Mouse (Mus musculus) erythroblast, embryonic 14.5 days (primary cell): ENCODE data around the gene Hivep2. TPM values are rescaled to one million over a fixed set of nuclear protein-coding genes. Genes with fewer than 3 reads are reported as not detected.

ENCODE experiments used
- H3K27me3 ChIP-seq: 2 replicates; pipeline ENCODE4 v1.6.1; 2012; ENCODE audit warnings: inconsistent platforms; ENCODE audit not compliant: control insufficient read depth
- H3K36me3 ChIP-seq: 2 replicates; pipeline ENCODE4 v1.6.1; 2012; ENCODE audit warnings: mild to moderate bottlenecking, inconsistent platforms; ENCODE audit not compliant: control insufficient read depth
- H3K4me1 ChIP-seq: 2 replicates; pipeline ENCODE4 v1.6.1; 2012; ENCODE audit warnings: inconsistent platforms; ENCODE audit not compliant: control insufficient read depth
- H3K4me3 ChIP-seq: replicated peaks from 2 replicates; pipeline ENCODE3; 2012; ENCODE audit warnings: moderate library complexity, mild to moderate bottlenecking, inconsistent platforms
- H3K9me3 ChIP-seq: 2 replicates; pipeline ENCODE4 v1.6.1; 2012; ENCODE audit warnings: low read length, inconsistent platforms, mixed read lengths; ENCODE audit not compliant: control insufficient read depth
- GATA1 ChIP-seq: IDR thresholded peaks from 2 replicates; pipeline ENCODE4 v1.6.1; 2012; ENCODE audit warnings: low read length, inconsistent platforms, mixed read lengths
- TAL1 ChIP-seq: IDR thresholded peaks from 3 replicates; pipeline ENCODE4 v1.6.1; 2012; ENCODE audit warnings: low read length, inconsistent platforms, mixed read lengths
- polyA plus RNA-seq: library from polyadenylated mRNA; stranded (reverse); fragments of >175 nt; gene quantifications from 2 replicates; pipeline ENCODE4 v1.2.3, GENCODE M21; 2012

The Hivep2 gene
- polyA plus RNA-seq, 1 experiment = not detected

DNA sequence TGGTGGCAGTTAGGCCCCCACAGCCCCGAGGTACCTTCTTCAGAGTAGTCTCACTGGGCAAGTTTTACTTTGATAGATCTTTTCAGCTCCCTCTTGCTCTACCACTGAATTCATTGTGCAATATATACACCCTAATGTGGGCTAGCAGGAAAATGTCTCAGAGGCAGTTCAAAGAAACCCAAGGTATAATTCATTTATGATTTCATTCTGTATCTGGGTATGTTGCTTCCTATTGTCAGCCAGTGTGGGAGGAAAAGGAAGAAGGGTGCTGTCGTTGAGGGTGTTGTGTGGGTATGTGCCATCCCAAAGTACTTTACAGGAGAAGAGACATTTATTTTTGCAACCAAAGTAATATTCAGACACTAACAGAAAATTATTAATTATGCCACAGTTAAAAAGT is 92.9 kb downstream of the Hivep2 start:
- Histone ChIP-seq H3K9me3 (no peaks in the 10 kb centered on the region), H3K4me1 (no peaks in the 10 kb centered on the region), H3K27me3 (no peaks in the 10 kb centered on the region), H3K36me3 (no peaks in the 10 kb centered on the region), H3K4me3 (no peak overlapping the region)
- TF ChIP-seq TAL1 (no peak), GATA1 (no peak)

DNA sequence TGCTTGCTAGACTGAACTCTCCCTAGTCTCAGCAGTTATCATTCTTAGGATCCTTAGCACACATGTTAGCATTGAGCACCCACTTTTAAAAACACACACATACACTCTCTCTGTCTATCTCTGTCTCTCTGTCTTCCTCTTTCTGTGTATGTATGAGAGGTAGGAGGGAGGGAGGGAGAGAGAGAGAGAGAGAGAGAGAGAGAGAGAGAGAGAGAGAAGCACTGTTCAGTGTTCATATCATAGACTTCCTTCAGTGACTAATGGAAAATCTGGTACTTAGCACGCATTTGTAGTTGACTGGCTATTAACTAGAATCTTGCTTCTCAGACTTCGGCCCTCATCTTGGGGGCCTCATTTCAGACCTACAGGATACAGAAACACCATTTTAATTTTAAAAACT is 93.7 kb downstream of the Hivep2 start:
- Histone ChIP-seq H3K9me3 (no peaks in the 10 kb centered on the region), H3K4me1 (no peaks in the 10 kb centered on the region), H3K4me3 (no peak overlapping the region), H3K27me3 (no peaks in the 10 kb centered on the region), H3K36me3 (no peaks in the 10 kb centered on the region)
- no peak for TF ChIP-seq GATA1

DNA sequence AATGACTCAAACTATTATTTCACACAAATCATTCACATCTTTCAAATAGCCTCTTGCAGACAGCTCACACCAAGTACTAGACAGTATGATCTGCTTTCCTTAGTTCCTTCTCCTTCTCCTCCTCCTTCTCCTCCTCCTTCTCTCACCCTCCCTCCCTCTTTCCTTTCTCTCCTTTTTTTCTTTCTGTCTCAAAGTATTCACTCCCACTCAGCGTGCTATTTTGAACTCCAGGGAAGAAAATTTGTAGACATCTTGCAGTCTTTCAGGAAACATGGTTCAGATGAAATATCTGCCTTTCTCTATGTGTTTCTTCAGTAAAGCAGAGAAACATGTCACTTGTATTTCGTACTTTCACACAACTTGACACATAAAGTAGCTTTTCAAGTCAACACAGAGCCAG is 94.4 kb downstream of the Hivep2 start:
- no peaks in the 10 kb centered on the region for H3K36me3 ChIP-seq
- TF ChIP-seq GATA1 = no peak
- no peaks in the 10 kb centered on the region for H3K4me1 ChIP-seq

DNA sequence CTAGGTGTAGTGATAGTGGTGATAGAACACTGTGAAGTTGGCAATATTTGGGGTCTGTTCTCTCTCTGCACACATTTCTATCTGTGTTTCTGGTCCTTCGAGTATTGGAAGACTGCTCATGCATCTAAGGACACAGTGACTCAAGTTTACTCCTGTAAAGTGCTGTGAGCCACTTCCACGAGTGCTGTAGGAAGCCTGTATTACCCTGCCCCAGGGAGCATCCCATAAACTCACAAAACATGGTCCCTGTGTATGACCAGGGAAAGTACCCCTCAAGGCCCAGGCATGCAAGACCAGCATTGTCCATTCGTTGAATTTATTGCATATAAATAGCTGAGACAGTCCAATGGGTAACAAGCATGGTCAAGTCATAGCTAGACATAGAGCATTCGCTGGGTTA is 97.4 kb downstream of the Hivep2 start:
- Histone ChIP-seq H3K4me3 (no peak overlapping the region), H3K9me3 (no peaks in the 10 kb centered on the region), H3K36me3 (no peaks in the 10 kb centered on the region), H3K27me3 (no peaks in the 10 kb centered on the region), H3K4me1 (no peaks in the 10 kb centered on the region)
- no peak for TF ChIP-seq GATA1
- TF ChIP-seq TAL1 = no peak

More for the DNA sequence above, 94.4 kb downstream of the Hivep2 start:
- H3K9me3 ChIP-seq = no peaks in the 10 kb centered on the region
- no peak overlapping the region for H3K4me3 ChIP-seq
- H3K27me3 ChIP-seq = no peaks in the 10 kb centered on the region

DNA sequence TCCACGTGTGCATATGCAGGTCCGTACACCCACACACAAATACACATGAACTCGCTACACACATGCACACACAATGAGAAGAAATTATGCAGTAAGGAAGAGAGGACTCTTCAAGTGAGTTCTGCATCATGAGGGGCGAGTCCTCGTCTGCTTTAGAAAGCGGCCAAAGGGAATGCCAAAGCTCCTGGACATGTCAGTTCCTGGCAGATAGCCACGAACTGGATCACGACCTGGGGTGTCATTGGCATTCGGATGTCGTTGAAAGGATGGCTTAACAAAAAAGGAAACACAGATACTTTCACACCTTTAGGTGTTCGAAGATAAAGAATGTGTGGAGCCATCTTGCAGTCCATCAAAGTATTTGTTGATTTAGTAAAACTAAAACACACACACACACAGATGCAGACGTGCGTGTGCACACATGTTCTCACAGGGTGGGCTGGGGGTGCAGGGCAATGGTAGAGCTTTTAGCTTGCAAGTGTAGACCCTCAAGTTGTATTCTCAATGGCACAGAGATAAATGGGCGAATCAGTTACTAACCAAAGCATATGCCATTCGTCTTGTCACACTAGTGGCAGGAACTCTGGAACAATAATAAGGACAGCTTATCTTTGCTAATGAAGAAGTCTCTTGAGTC is 99.0 kb downstream of the Hivep2 start:
- H3K36me3 ChIP-seq = no peaks in the 10 kb centered on the region
- no peak for TF ChIP-seq GATA1
- TF ChIP-seq TAL1 = no peak

DNA sequence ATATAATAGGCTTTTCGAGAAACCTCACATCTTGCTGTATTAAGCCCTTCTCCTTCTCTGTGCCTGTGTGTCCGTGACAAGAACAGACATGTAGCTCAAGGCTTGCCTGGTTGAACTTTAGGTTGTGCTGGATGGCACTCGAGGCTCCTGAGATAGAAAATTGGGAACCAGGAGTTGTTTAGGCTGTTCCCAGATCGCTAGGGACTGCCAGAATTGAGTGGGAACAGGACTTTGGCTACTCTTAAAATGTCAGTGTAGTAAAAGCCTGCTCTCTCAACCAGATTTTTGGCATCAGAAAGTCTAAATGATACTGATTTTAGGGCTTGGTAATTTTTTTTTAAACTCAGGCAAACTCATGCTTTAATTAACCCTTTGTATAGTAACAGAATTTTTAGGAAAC is 101.9 kb downstream of the Hivep2 start:
- H3K9me3 ChIP-seq = no peaks in the 10 kb centered on the region
- TF ChIP-seq GATA1 = no peak
- no peak for TF ChIP-seq TAL1
- no peaks in the 10 kb centered on the region for H3K36me3 ChIP-seq
- H3K4me1 ChIP-seq = no peaks in the 10 kb centered on the region
- H3K27me3 ChIP-seq = no peaks in the 10 kb centered on the region
- no peak overlapping the region for H3K4me3 ChIP-seq

More for the DNA sequence above, 99.0 kb downstream of the Hivep2 start:
- H3K4me1 ChIP-seq = no peaks in the 10 kb centered on the region
- H3K4me3 ChIP-seq = no peak overlapping the region
- H3K9me3 ChIP-seq = no peaks in the 10 kb centered on the region
- H3K27me3 ChIP-seq = no peaks in the 10 kb centered on the region

DNA sequence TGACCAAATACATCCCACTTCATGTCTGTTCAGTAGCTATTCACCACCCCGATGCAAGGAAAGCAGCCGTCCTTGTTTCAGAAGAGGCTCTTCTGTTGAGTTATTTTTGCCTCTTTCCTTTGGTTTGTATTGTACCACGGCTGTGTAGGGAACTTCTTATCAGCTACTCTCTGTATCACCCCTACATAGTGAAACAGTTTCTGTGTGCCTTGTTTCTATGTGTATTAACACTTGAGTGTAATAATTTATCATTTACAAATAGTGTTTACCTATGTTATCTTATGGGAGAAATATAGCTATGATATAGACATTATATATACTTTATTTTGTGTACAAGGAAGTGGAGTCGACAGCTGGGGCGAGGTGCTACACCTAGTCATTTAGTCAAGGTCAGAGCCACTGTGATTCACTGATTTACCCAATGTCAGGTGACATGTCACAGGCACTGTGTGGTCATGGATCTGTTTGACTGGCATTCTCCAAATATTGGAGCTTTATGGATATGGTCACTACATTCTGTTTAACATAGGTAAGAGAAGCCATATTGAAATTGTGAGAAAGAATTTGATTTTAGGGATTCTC is 104.7 kb downstream of the Hivep2 start:
- H3K36me3 ChIP-seq = no peaks in the 10 kb centered on the region
- no peaks in the 10 kb centered on the region for H3K9me3 ChIP-seq
- H3K4me1 ChIP-seq = no peaks in the 10 kb centered on the region
- H3K4me3 ChIP-seq = no peak overlapping the region
- TF ChIP-seq GATA1 (no peak), TAL1 (no peak)
- H3K27me3 ChIP-seq = no peaks in the 10 kb centered on the region

DNA sequence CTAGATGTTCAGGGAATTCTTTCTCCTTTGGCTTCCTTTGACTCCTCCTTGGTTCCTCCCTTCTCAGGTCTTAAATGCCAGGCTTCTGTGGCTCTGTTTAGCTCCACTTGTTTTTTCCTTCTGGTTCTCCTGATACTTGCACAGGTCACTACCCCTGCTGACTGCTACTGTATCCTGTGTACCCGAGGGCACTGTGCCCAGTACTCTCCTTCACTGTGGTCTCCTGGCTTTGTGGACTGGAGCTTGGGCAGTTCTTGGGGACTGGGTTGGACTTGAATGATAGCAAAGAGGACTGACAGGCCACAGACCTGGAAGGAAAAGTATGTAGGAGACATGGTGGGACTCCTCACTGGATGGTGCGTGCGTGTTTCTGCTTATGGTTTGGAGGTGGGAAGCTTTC is 106.6 kb downstream of the Hivep2 start:
- Histone ChIP-seq H3K36me3 (no peaks in the 10 kb centered on the region), H3K4me3 (no peak overlapping the region), H3K27me3 (no peaks in the 10 kb centered on the region), H3K9me3 (no peaks in the 10 kb centered on the region), H3K4me1 (no peaks in the 10 kb centered on the region)
- TF ChIP-seq GATA1 = no peak
- no peak for TF ChIP-seq TAL1

DNA sequence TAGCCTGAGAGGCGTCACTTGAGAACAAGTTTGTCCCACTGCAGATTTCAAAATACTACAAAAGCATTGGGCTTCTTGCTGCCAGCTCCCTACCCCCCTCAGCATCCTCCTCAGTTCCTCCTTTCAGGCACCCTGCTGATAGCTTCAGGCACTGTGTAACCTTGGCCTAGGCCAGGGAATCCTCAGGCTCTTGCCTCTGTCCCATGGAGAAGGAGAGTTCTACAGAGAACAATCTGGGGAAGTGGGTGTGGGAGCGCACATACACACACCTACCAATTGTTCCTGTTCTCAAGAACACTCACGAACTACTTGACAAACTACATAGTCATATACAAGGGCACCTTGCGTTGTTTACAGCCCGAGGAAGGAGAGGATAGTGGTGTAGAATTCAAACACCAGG is 109.9 kb downstream of the Hivep2 start:
- TF ChIP-seq TAL1 = no peak
- no peak for TF ChIP-seq GATA1
- Histone ChIP-seq H3K9me3 (no peaks in the 10 kb centered on the region), H3K4me3 (no peak overlapping the region), H3K36me3 (no peaks in the 10 kb centered on the region), H3K4me1 (no peaks in the 10 kb centered on the region), H3K27me3 (no peaks in the 10 kb centered on the region)

DNA sequence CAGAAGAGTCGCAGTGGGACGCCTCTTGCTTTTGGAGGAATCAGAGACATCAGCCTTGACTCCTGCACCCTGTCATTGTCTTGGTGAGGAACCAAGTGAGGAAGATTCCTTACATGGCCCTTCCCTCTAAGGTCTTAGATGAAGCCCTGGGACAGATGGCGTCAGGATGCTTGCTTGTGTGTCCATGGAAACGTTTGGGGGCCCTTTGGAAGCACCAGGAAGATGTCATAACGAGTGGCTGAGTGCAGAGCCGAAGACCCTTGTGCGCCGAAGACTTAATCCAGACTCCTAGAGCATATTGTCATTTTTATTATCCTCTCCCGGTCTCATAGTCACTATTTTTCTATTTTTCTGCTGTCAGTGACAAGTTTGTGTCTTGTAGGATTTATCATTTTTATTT is 111.0 kb downstream of the Hivep2 start:
- Histone ChIP-seq H3K9me3 (no peaks in the 10 kb centered on the region), H3K4me3 (no peak overlapping the region), H3K36me3 (no peaks in the 10 kb centered on the region), H3K4me1 (no peaks in the 10 kb centered on the region), H3K27me3 (no peaks in the 10 kb centered on the region)
- TF ChIP-seq TAL1 = no peak
- no peak for TF ChIP-seq GATA1
